Mouse (Mus musculus) spleen, postnatal 4 days (tissue): ENCODE measurements around the gene Gm2022.
"Not testable (repeated sequence)": the region's sequence is repeated elsewhere in the genome, so short reads cannot be mapped to it uniquely, and the experiment has no call there.

ENCODE experiments used
- DNase-seq, 2 experiments: peaks; one replicate each; pipeline ENCODE4 v3.0.0; 2022; ENCODE audit warnings: low spot score in 2 of 2

Gene Gm2022

GRCm38 (mm10) chr12:87895070-87895469 is at the start of gene Gm2022:
Gene Gm2022, plus strand, starts transcription at chr12:87895370.
- DNase-seq, result not testable (repeated sequence)

DNA sequence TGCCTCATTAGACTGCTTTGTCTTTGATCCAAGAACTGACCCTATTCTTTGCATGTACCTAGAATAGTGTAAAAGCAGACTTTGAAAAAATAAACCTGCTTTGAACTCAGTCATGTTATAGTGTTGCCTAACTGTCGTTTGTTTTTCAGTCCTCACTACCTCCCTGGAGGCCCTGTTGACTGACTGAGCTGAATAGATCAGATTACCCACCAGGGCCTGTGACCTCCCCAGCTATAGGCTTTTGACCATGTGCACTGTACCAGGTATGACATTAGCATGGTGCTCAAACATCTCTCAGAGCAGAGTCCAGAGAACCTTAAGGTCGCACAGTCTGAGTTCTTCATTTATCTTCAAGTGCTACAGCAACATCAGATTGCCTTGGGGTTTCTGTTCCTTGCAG is 44.5 kb upstream of the Gm2022 start:
- not testable (repeated sequence) for DNase-seq

GRCm38 (mm10) chr12:87856067-87856466 is 39.1 kb upstream of the Gm2022 start:
- DNase-seq, result not testable (repeated sequence)

- peak; percentile 18 to 69 for DNase-seq
Observed at GRCm38 (mm10) chr12:87861740-87862692, 33.2 kb upstream of the Gm2022 start.

GRCm38 (mm10) chr12:87863638-87864037 is 31.5 kb upstream of the Gm2022 start:
- peak in 1 of 2 experiments; percentile 60 for DNase-seq

DNA sequence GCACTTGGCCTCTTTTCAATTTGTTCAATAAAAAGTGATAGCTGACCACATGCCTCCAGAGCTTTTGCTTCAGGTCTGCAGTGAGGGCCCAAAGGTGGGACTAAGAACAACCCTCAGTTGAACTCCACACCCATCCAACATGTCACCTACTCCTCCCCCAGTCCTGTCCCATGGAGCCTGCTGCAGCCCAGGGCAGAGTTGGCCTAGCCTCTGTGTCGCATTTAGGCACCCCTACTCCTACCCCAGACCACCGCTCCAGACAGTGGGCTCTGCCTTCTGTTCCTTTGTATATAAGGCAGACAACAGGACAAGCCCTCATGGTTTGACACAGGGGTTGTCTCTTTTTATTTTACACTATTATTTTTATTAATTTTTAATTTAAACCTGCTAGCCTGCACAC is 31.1 kb upstream of the Gm2022 start:
- not testable (repeated sequence) for DNase-seq

GRCm38 (mm10) chr12:87873772-87874171 is 21.4 kb upstream of the Gm2022 start, which contains the start of gene Gm2016:
Gene Gm2016, plus strand, starts transcription at chr12:87874072.
- DNase-seq, result not testable (repeated sequence)

DNA sequence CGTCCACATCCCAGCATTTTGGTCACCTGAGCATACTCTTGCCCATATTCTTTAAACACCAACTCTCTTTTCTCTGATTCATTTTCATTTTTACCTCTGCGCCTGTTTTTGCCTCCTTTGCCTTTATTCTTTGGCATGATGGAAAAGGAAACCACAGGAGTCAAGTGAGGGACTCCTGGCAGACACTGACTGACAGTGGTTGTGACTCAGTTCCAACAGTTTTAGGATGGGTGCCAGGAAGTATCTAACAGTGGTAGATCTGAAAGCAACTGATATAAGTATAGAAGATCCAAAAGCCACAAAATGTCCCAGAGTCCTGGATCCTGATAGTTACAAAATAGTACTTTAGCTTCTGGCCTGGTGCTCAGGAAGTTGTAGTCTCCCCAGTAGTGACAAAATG is 24.6 kb downstream of the Gm2022 start, which contains the start of gene Gm2035:
Gm2035 (minus strand) TSS at position 137 of the 400 bp plus-strand sequence.
- DNase-seq, result not testable (repeated sequence)
